Mouse (Mus musculus) kidney, adult 2 months (tissue): Measurements from ENCODE around the gene Fosl2. TPM values are rescaled to one million over a fixed set of nuclear protein-coding genes. Genes with fewer than 3 reads are reported as not detected.

Experiments used
- DNase-seq: peaks from one replicate; pipeline ENCODE4 v3.0.0; 2021
- H3K27ac ChIP-seq: fragments of 200-500 bp; 2 replicates; pipeline ENCODE4 v1.5.1; 2012; ENCODE audit warnings: low read depth, low read length, control low read depth, inconsistent platforms; ENCODE audit not compliant: insufficient read depth
- H3K27me3 ChIP-seq: fragments of 200-500 bp; replicated peaks from 2 replicates; pipeline ENCODE4 v1.6.1; 2012; ENCODE audit warnings: mild to moderate bottlenecking, moderate library complexity, low read length, inconsistent platforms; ENCODE audit not compliant: control insufficient read depth, insufficient read depth
- H3K36me3 ChIP-seq: fragments of 200-500 bp; 2 replicates; pipeline ENCODE4 v1.6.1; 2012; ENCODE audit warnings: mild to moderate bottlenecking, moderate library complexity, low read length, inconsistent platforms; ENCODE audit not compliant: control insufficient read depth, insufficient read depth
- H3K4me1 ChIP-seq: fragments of 200-500 bp; 2 replicates; pipeline ENCODE4 v1.6.1; 2011; ENCODE audit warnings: low read length; ENCODE audit not compliant: control insufficient read depth, insufficient read depth
- H3K4me3 ChIP-seq: fragments of 200-500 bp; 2 replicates; pipeline ENCODE4 v1.5.1; 2011; ENCODE audit warnings: mild to moderate bottlenecking, low read depth, low read length, control low read depth; ENCODE audit not compliant: insufficient read depth
- CTCF ChIP-seq: fragments of 200-500 bp; conservative IDR thresholded peaks from 2 replicates; pipeline ENCODE4 v1.5.1; 2011; ENCODE audit warnings: low read depth, mild to moderate bottlenecking, control low read depth, low read length, moderate library complexity, mixed read lengths; ENCODE audit not compliant: insufficient read depth, insufficient read length
- POLR2A ChIP-seq: fragments of 200-500 bp; IDR thresholded peaks from one replicate; pipeline ENCODE4 v1.6.1; 2011; ENCODE audit warnings: low read depth, low read length, control low read depth
- WGBS: fragments of 180-500 bp; shearing (Covaris S2); methylation state at CpG from one replicate; pipeline ENCODE4 v1.1.7; 2018; 5-methylcytosine and 5-hydroxymethylcytosine counted together
- polyA plus RNA-seq: library from polyadenylated mRNA; depleted of rRNA; stranded (reverse); fragments of >200 nt; gene quantifications from 2 replicates; pipeline ENCODE4 v1.2.3, GENCODE M21; 2012; rRNA removed

Gene Fosl2
- 7.5 and 9.0 TPM in 2 replicates for polyA plus RNA-seq

GRCm38 (mm10) chr5:32135336-32136206 is at the start of gene Fosl2:
Gene Fosl2 (plus strand): TSS chr5:32135801.
- under 1% methylated on average over 85 of the region's 85 CpGs for WGBS
- Histone ChIP-seq H3K27ac (peak within 1 kb of the TSS; percentile 97), H3K4me1 (peaks cover 11% of the 10 kb centered on the region; the same call in 1 of the 2 replicates), H3K4me3 (peak within 1 kb of the TSS; percentile 96), H3K36me3 (no peaks in the 10 kb centered on the region), H3K27me3 (no peaks in the 10 kb centered on the region)
- TF ChIP-seq POLR2A (peak; percentile 91), CTCF (no peak)
- peak; percentile 98 for DNase-seq

DNA sequence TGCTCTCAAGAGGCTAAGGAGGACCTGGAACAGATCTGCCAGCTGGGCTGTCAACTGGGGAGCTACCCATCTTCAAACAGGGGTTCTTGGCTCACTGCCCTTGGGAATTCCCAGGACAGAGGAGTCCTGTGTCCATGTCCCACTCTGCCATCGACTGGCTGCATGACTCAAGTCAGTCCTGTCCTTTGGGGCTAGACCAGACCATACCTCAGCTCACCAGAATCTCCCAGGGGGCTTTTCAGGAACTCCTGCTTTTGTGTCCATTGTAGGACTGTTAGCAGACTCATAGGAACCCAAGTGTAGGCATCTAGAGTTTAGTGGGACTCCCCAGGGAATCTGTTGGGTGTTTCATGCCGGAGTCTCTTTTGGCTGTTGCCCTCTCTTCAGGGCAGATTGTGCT is 49.6 kb upstream of the Fosl2 start:
- Histone ChIP-seq H3K4me1 (no peaks in the 10 kb centered on the region; the same call in 1 of the 2 replicates), H3K36me3 (no peaks in the 10 kb centered on the region), H3K27ac (no peak overlapping the region), H3K27me3 (no peaks in the 10 kb centered on the region), H3K4me3 (no peak overlapping the region)
- DNase-seq = no peak
- TF ChIP-seq CTCF (no peak), POLR2A (no peak)
- 82% methylated on average over 2 of the region's 2 CpGs for WGBS

GRCm38 (mm10) chr5:32086526-32087090 is 49.0 kb upstream of the Fosl2 start:
- Histone ChIP-seq H3K36me3 (no peaks in the 10 kb centered on the region), H3K27me3 (no peaks in the 10 kb centered on the region), H3K27ac (no peak overlapping the region), H3K4me1 (no peaks in the 10 kb centered on the region; the same call in 1 of the 2 replicates), H3K4me3 (no peak overlapping the region)
- no peak for TF ChIP-seq POLR2A
- no peak for TF ChIP-seq CTCF
- peak; percentile 72 for DNase-seq
- 70% methylated on average over 6 of the region's 6 CpGs for WGBS

DNA sequence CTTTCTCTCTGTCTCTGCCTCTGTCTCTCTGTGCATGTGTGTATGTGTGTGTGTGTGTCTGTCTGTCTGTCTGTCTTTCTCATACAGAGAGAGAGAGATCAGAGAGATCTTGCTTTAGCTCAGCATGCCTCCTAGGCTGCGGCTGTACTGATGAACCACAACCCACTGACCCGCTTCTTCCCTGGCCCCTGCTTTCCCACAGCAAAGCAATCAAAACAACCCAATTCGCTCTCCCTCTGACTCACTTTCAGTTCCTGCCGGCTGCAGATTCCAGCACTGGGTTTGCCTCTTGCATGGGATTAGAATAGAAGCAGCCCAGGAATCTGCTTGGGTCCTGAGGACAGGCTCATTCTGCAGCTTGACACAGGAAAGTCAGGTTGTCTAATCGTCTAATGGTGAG is 46.1 kb upstream of the Fosl2 start:
- no peak for DNase-seq
- Histone ChIP-seq H3K27ac (no peak overlapping the region), H3K4me1 (no peaks in the 10 kb centered on the region; the same call in 1 of the 2 replicates), H3K4me3 (no peak overlapping the region), H3K36me3 (no peaks in the 10 kb centered on the region), H3K27me3 (no peaks in the 10 kb centered on the region)
- WGBS = 58% methylated on average over 5 of the region's 5 CpGs
- TF ChIP-seq CTCF = no peak
- TF ChIP-seq POLR2A = no peak

DNA sequence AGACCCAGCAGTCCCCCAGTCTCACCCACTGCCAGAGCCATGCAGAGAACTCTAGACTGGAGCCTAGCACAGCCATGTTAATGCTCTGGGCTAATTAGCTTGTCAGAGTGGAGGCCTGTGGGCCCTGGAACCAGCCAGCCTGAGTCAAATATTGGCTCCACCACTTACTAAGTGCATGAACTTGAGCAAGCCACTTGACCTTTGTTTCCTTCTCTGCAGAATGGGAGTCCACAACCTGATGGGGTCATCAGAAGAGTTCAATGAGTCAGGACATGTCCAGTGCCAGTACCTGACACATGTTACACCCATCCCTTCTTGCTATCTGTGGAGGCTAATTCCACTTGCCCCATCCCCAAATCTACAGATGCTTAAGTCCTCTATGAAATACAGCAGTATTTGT is 43.3 kb upstream of the Fosl2 start:
- Histone ChIP-seq H3K27ac (no peak overlapping the region), H3K27me3 (no peaks in the 10 kb centered on the region), H3K4me1 (no peaks in the 10 kb centered on the region), H3K4me3 (no peak overlapping the region), H3K36me3 (no peaks in the 10 kb centered on the region)
- TF ChIP-seq CTCF (no peak), POLR2A (no peak)
- peak; percentile 43 for DNase-seq

DNA sequence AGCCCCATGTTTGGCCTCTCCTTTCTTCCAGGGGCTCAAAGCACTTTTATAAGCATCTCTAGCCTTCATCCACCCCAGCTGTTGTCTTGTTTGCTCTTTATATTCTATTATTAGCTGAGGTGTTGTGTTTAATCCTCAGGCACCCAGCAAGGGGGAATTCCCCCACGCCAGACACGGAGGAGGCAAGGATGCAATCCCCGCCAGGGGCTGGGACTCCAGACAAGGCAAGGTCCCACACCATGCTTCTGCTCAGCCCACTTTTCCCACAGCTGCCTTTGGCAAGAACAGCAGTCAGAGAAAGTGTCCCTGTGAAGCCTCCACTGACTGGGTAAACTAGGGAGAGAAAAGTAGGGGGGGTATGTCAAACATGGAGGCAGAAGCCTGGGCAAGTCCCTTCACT is 36.9 kb upstream of the Fosl2 start:
- 87% methylated on average over 3 of the region's 3 CpGs for WGBS
- H3K36me3 ChIP-seq = no peaks in the 10 kb centered on the region
- H3K4me1 ChIP-seq = no peaks in the 10 kb centered on the region
- H3K27me3 ChIP-seq = no peaks in the 10 kb centered on the region
- H3K27ac ChIP-seq = no peak overlapping the region
- no peak for TF ChIP-seq POLR2A
- no peak for TF ChIP-seq CTCF
- H3K4me3 ChIP-seq = no peak overlapping the region
- DNase-seq = no peak

GRCm38 (mm10) chr5:32102484-32102883 is 33.1 kb upstream of the Fosl2 start:
- H3K4me3 ChIP-seq = no peak overlapping the region
- H3K4me1 ChIP-seq = no peaks in the 10 kb centered on the region
- WGBS = 44% methylated on average over 5 of the region's 5 CpGs
- DNase-seq = peak; percentile 18
- no peaks in the 10 kb centered on the region for H3K36me3 ChIP-seq
- TF ChIP-seq POLR2A (no peak), CTCF (no peak)
- no peaks in the 10 kb centered on the region for H3K27me3 ChIP-seq
- no peak overlapping the region for H3K27ac ChIP-seq
